Mouse (Mus musculus) spleen, adult 18-20 months (tissue): ENCODE measurements around the gene Glt6d1.

ENCODE experiments used
- DNase-seq, 2 experiments: peaks; one replicate each; pipeline ENCODE4 v3.0.0; 2022; ENCODE audit warnings: mixed read lengths in 2 of 2

Gene Glt6d1

GRCm38 (mm10) chr2:25789092-25789491 lies 26.6 kb downstream of the Glt6d1 start:
- DNase-seq, result no peak

GRCm38 (mm10) chr2:25785573-25786322 lies 29.9 kb downstream of the Glt6d1 start:
- DNase-seq, result no peak

GRCm38 (mm10) chr2:25781957-25782356 lies 33.7 kb downstream of the Glt6d1 start, which contains the start of gene Gm13539:
Gene Gm13539, plus strand, starts transcription at chr2:25782257.
- no peak for DNase-seq

GRCm38 (mm10) chr2:25780921-25781320 lies 34.7 kb downstream of the Glt6d1 start:
- no peak for DNase-seq

GRCm38 (mm10) chr2:25779076-25779475 lies 36.6 kb downstream of the Glt6d1 start:
- no peak for DNase-seq

GRCm38 (mm10) chr2:25776717-25777116 lies 38.9 kb downstream of the Glt6d1 start, which contains the start of gene Lcn11:
Gene Lcn11, plus strand, starts transcription at chr2:25777017.
- DNase-seq, result no peak

GRCm38 (mm10) chr2:25775991-25776390 lies 39.7 kb downstream of the Glt6d1 start:
- no peak for DNase-seq

- no peak for DNase-seq
These were observed 41.0 kb downstream of the Glt6d1 start for GRCm38 (mm10) chr2:25774640-25775039.

GRCm38 (mm10) chr2:25773507-25773906 lies 42.1 kb downstream of the Glt6d1 start:
- no peak for DNase-seq

GRCm38 (mm10) chr2:25767764-25768163 lies 47.9 kb downstream of the Glt6d1 start:
- DNase-seq, result no peak

GRCm38 (mm10) chr2:25765269-25765668 lies 50.4 kb downstream of the Glt6d1 start, which contains the start of gene Lcn3:
Gene Lcn3, plus strand, starts transcription at chr2:25765569.
- no peak for DNase-seq

- DNase-seq, result no peak
These were observed 57.5 kb downstream of the Glt6d1 start for GRCm38 (mm10) chr2:25758064-25758625.

GRCm38 (mm10) chr2:25754201-25754600 lies 61.4 kb downstream of the Glt6d1 start:
- no peak for DNase-seq
